Mouse (Mus musculus): ENCODE data around the gene Slc22a18. TPM values are rescaled to one million over a fixed set of nuclear protein-coding genes. Genes with fewer than 3 reads are reported as not detected.

The Slc22a18 gene
- 7.9 TPM for polyA plus RNA-seq (2014; fragmentation: Illumina TruSeq; extraction: RNeasy Lipid Tissue Mini Kit (QIAGEN cat#74804); ENCODE audit: low read depth, low replicate concordance)

DNA sequence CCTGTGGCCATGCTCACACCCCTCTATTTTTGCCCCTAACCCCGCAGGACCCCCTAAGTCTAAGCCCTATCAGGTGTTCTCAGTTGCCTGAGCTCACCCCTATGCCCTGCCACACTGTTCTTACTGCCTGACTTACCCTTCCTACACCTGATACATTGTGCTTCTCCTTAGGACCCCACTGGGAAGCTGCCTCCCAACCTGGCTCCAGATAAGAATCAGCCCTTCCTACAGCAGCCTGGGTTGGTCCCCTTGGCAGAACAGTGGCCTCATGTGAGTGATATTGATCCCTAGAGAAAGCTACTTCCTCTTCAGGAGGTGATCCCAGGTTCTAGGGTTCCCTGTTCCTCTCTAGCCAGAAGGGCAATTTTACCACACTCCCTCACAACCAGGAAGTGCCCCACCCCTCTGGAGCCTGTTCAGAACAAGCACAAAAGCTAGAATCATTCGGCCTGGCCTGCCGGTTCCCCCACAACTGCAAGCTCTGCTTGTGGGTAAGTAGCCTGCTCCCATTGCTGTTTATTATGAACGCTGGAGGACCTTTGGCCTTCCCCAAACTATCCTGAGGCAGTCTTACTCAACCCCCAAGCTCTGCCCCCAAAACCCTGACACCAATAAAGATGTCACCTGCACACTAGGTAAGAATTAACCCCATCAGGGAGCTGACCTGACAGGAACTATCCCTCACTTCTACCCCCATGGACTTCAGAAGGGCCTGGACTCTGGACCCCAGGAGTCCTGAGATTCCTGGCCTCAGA lies at the start of gene Slc22a18:
Gene Slc22a18, plus strand, starts transcription at position 390 of the 755 bp plus-strand sequence.

DNA sequence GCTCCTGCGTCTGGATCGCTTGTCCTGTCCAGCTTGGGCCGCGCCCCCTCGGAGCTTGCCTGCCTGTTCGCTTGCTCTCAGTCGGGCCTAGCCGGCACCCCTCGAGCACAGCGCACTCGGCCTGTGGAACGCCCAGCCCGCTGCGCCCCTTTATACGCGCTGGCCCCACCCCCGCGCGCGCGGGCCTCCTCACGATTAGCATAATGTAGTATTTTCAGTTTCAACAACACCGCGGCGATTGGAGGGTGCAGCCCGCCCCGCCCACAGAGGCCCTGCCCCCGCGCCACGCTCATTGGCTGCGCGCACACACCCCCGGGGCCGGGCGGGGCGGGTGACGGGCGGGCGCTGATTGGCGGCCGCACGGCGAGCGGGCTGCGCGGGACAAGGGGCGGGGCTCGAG lies 12.7 kb upstream of the Slc22a18 start, which contains the start of gene Cdkn1c:
Gene Cdkn1c, minus strand, starts transcription at position 177 of the 400 bp plus-strand sequence.

DNA sequence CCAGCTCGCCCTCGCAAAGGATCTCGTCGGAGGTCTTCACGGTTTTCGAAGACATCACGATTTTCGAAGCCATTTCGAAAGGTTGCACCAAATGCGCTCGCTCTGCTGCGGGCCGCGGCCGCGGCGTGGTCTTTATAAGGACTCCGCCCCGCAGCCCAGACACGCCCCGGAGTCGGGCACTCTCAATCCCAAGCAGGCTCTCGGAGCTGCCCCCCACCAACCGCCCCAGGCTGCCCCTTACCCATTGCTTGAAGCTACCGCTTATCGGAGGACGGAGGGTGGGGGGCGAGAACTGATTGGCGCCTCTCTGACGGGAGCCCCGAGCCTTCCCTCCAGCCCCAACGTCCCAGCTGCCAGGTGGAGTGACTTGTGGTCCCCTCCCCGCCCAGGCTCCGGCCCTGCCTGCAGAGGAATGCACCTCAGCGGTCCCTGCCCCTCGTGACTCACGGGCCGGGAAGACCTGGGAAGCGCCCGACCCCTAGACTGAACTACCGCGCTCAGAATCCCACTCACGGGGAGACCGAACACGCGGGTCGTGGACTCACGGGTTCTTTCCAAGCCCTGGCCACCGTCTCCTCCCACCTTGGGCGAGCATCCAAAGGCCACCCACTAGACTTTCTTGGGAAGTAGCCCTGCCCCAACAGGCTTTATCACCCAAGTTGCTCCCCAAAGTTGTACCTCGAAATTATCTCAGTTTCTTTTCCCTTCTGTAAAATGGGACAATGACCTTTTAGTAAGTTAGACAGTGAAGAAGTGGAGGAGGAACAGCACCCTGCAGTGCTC lies 29.1 kb downstream of the Slc22a18 start, which contains the start of gene Phlda2:
Gene Phlda2, minus strand, starts transcription at position 733 of the 783 bp plus-strand sequence.

Other genes with a start within 250 kb of the Slc22a18 start
- 3.2 TPM for gene Cdkn1c, start 12.7 kb upstream of the Slc22a18 start, polyA plus RNA-seq (2014; fragmentation: Illumina TruSeq; extraction: RNeasy Lipid Tissue Mini Kit (QIAGEN cat#74804); ENCODE audit: low read depth, low replicate concordance)
- not detected for gene Phlda2, start 29.4 kb downstream of the Slc22a18 start, polyA plus RNA-seq (2014; fragmentation: Illumina TruSeq; extraction: RNeasy Lipid Tissue Mini Kit (QIAGEN cat#74804); ENCODE audit: low read depth, low replicate concordance)
- 36.8 TPM for gene Nap1l4, start 75.4 kb downstream of the Slc22a18 start, polyA plus RNA-seq (2014; fragmentation: Illumina TruSeq; extraction: RNeasy Lipid Tissue Mini Kit (QIAGEN cat#74804); ENCODE audit: low read depth, low replicate concordance)
- gene Cars, start 126.4 kb downstream of the Slc22a18 start, polyA plus RNA-seq (2014; fragmentation: Illumina TruSeq; extraction: RNeasy Lipid Tissue Mini Kit (QIAGEN cat#74804); ENCODE audit: low read depth, low replicate concordance), result 14.8 TPM
- gene Tnfrsf26, start 155.0 kb downstream of the Slc22a18 start, polyA plus RNA-seq (2014; fragmentation: Illumina TruSeq; extraction: RNeasy Lipid Tissue Mini Kit (QIAGEN cat#74804); ENCODE audit: low read depth, low replicate concordance), result 0.93 TPM
- 1.2 TPM for gene Tnfrsf22, start 175.9 kb downstream of the Slc22a18 start, polyA plus RNA-seq (2014; fragmentation: Illumina TruSeq; extraction: RNeasy Lipid Tissue Mini Kit (QIAGEN cat#74804); ENCODE audit: low read depth, low replicate concordance)
- gene Tnfrsf23, start 212.1 kb downstream of the Slc22a18 start, polyA plus RNA-seq (2014; fragmentation: Illumina TruSeq; extraction: RNeasy Lipid Tissue Mini Kit (QIAGEN cat#74804); ENCODE audit: low read depth, low replicate concordance), result 0.45 TPM

All from liver, adult 10 weeks (tissue).